Mouse (Mus musculus): ENCODE data around the gene Kcnab3.

The Kcnab3 gene

DNA sequence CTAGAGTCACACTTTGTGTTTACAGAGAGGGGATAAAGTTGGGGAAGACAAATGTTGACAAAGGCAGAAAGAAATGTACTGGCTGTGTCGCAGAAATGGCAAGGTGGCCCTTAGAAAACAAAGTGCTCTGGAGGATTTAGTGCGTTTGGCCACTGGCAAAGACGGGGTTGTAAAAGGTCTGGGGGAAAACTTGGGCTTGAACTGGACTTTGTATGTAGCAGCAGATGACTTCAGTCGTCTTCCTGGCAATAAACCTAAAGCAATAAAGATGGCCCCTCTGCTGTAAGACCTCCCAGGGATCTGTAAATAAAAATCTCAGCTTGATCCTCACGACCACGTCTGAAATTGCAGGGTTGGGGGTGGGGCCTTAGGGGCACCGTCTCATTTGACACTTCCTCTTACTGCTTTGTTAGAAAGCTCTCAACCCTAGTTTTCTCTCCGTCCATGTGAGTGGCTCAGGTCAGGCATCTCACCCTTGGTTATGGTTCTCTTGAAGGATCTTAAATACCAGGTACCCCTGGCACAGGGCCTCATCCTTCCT lies 6.7 kb downstream of the Kcnab3 start:
- peak; percentile 11 for DNase-seq (ENCODE audit: low spot score)

DNA sequence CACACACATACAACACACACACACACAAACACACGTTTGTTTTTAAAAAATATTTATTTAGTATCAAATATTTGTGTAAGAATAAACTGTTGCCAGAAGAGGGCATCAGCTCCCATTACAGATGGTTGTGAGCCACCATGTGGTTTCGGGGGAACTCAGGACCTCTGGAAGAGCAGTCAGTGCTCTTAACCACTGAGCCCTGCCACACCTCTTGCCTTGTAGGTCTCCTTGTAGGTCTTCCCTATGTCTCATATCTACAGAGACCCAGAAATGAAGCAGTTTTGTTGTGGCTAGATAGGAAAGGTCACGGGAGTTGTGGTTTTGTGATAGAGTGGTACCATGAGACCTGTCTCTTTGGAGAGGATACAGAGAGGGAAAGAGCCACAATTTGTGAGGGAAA lies 7.9 kb downstream of the Kcnab3 start:
- DNase-seq (ENCODE audit: low spot score) = no peak

DNA sequence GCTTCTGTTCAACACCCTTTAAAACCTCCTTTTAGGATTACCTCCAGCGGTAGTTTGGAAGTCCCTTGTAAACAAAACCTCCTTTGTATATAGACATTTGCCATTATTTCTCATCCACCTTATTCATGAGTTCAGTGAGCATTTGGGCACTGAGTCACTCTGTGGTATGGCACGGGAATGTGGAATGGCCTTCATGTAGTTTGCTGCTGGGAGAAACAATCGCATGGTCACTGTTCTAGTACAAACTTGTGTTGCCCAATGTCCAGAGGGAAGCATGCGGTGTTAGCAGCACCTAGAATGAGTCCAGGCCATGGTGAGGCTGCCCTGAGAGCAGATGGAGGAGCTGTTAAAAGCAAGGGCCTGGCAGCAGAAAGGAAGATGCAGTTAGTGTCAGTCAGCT lies 8.7 kb downstream of the Kcnab3 start:
- DNase-seq (ENCODE audit: low spot score) = no peak

DNA sequence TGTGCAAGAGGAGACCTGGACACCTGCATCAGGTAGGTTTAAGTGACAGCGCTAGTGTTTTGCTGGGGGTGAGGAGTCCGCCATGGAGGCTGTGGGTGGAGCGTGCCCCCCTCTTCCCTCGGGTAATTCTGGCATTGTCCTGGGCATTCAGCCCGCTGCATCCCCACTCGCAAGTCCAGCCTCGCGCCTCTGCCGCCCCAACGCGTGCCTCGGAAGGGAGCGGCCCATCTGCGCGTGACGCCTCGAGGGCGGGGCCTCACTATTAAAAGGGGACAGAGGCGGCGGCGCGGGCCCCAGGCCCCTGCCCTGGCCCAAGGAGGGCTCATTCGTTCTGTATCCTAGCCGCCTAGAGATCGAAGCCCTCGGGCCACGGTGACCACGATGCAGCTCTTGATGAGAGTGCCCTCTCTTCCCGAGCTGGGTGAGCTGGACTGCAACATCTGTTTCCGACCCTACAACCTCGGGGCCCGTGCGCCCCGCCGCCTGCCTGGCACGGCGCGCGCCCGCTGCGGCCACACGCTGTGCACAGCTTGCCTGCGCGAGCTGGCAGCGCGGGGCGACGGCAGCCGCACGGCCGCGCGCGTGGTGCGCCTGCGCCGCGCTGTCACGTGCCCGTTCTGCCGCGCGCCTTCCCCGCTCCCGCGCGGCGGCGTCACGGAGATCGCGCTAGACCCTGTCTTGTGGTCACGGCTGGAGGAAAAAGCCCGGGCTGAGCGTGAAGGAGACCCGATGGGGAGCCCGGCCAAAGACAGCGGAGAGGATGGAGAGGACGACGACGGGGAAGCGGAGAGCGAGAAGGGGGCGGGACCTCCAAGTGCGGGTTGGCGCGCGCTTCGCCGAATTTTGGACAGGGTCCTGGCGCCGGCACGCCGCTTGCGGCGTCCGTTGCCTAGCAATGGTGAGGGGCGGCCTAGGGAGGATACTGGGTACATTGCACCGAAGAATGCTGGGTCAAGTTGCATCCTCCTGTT lies 14.4 kb downstream of the Kcnab3 start, which contains the start of gene Rnf227:
Rnf227 (plus strand) TSS at position 301 of the 971 bp plus-strand sequence.
- peak; percentile 69 for DNase-seq (ENCODE audit: low spot score)

DNA sequence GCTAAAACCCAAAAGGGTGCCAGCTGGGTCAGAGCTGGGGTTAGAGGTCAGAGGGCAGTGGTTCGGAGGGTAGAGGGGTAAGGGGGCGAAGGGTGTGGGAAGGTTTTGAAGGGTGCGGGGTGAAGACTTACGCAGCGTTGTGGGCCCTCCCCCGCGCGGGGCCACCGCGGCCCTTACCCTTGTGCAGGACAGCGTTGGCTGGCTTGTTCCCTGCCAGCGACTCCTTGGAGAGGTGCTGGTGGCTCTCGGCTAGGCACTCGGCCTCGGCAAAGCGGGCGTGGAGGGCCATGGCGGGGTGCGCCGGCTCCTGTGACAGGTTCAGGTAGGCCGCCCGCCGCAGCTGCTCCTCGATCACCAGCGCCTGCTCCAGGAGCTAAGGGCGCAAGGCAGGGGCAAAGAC lies 20.4 kb downstream of the Kcnab3 start:
- DNase-seq (ENCODE audit: low spot score) = no peak

DNA sequence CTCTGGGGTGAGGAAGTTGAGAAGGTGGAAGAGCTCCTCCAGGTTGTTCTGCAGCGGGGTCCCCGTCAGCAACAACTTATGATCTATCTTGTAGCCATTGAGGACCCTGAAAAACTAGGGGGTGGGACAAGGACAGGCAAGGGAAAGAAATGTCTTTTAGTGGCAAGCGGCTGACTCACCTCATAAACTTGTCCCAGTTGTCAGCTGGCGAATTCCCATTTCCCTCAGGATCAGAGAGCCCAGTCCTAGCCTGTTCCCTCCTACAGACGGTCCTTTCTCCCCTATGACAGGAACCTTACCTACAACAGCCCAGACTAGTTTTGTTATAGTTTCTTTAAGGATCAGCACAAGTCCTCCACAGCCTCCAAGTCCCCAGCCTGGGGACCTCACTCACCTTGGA lies 30.5 kb downstream of the Kcnab3 start:
- DNase-seq (ENCODE audit: low spot score) = no peak

DNA sequence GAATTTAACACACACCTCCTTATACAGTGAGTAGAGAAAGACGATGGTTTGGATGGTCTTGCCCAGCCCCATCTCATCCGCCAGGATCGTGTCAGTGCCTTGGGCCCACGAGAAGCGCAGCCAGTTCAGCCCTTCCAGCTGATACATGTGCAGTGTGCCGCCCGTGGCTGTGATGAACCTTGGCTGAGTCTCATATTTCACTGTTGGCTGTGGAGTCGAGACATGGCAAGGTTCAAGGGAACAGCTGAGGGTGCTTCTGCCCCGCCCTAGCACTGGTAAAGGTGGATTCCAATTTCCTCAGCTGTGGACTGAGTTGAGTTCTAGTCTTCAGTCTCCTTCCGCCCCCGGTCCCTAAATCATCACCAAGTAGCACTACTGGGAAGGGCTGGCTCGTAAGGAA lies 31.6 kb downstream of the Kcnab3 start:
- no peak for DNase-seq (ENCODE audit: low spot score)

DNA sequence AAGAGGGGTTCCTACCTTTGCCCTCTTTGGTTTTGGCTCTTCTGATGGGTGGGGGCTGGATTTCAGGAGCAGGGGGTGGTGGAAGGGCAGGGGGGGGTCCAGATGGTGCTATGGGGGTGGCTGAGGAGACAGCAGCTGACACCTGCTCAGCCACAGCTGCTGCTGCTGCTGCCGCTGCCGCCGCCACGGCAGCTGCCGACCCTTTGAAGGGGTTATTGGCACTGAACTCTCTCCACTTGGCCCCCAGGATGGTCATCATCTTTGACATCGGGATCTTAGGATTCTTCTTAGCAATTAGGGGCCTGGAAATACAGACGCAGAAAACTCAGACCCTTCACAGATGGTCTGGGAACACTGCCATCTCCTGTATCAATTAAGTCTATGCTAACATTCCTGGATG lies 36.0 kb downstream of the Kcnab3 start:
- DNase-seq (ENCODE audit: low spot score) = no peak

DNA sequence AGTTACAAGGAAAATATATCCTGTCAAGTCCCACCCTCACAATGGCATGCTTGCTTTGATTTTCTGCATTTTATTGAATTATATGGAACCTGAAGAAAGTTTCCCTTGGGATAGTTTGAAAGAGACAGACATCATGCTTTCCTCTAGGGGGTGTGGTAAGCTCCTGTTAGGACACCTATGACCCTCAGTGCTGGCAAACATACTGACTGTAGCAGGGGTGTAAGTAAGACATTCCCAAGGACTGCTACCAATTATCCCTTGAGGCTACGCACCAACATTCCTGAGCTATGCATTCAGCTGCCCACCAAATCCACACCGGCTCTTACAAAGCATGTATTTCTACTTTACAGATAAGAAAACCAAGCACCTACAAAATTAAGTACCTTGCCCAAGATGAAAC lies 36.4 kb downstream of the Kcnab3 start:
- DNase-seq (ENCODE audit: low spot score) = no peak

DNA sequence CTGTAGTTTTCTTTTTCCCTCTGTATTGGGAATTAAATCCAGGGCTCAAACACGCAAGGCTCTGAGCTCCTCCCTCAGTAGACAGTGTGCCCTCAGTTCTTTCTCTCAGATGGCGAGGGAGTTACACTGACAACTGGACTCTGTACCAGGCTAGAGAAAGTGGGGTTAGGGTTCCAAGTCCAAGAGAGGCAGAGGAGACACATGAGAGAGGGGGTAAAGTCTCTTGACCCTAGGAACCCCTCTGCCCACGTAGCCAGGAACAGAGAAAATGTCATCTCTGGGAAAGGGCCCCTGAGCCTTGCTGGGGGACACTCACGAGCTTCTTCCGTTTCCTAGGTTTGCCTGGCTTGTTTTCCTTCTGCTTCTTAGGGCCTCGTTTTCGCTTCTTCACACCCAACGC lies 38.3 kb downstream of the Kcnab3 start:
- peak; percentile 59 for DNase-seq (ENCODE audit: low spot score)

DNA sequence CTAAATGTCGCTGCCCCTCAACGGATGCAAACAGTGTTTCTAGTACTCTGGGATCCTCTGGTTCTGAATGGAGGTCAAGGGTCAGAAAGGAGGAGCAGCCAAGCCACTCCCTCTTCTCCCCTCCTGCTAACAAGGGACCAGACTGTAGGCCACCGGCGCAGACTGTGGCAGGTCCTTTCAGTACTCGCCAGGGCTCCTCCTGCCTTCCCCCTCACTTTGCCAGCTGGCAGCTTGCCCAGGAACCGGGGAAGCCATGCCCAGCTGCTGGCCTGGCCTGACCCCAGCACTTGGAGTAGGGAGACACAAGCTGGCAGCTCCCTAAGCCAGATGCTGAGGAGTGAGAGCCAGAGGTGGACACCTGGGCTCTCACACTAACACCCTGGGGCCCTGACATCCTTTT lies 38.9 kb downstream of the Kcnab3 start:
- peak; percentile 80 for DNase-seq (ENCODE audit: low spot score)

DNA sequence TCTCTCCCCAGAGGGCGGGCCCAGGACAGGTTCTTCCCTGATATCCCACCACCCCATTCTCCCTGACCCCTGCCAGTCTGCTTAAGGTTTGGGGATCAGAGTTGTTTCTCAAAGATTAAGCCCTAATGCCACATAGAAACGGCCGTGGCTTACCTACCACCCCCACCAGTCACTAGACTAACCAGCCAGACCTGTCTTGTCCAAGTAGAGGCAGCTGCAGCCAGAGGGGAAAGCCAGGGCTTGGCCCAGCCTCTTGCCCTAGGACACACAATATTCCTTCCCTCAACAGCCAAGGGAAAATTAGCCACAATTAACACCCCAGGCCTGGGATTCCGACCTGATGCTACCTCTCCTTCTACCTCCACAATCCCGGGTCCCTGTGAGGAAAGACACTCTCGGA lies 39.7 kb downstream of the Kcnab3 start:
- DNase-seq (ENCODE audit: low spot score) = no peak

DNA sequence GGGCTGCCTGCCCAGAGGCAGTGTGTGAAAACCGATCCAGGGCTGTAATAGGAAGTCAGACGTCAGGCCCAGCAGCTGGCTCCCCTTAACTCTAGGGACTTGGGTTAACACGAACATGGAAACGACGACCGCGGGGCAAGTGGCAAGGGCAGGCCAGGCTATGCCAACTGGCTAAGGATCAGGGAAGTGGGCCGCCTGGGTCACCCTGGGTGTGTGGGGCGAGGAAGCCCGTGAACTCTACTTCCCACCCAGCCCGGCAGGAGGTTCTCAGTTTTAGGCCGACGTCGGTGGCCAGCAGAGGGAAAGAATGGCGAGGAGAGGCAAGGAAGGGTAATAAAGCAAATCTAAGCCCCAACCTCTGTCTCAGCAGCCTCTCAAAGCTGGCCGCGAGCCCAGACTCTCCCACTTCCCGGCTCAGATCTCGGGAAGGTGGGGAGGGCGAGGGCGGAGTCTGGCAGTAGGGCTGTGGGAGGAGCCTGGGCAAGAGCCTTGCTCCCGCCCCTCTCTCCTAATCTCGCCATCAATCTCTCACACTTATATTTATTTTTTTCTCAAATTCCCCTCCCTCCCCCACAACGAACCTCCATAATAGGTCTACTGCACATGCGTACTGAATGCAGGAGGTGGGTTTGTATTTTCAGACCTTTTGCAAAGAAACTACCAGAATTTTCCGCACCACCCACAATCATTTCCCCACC lies 40.2 kb downstream of the Kcnab3 start:
- DNase-seq (ENCODE audit: low spot score) = peak; percentile 91

DNA sequence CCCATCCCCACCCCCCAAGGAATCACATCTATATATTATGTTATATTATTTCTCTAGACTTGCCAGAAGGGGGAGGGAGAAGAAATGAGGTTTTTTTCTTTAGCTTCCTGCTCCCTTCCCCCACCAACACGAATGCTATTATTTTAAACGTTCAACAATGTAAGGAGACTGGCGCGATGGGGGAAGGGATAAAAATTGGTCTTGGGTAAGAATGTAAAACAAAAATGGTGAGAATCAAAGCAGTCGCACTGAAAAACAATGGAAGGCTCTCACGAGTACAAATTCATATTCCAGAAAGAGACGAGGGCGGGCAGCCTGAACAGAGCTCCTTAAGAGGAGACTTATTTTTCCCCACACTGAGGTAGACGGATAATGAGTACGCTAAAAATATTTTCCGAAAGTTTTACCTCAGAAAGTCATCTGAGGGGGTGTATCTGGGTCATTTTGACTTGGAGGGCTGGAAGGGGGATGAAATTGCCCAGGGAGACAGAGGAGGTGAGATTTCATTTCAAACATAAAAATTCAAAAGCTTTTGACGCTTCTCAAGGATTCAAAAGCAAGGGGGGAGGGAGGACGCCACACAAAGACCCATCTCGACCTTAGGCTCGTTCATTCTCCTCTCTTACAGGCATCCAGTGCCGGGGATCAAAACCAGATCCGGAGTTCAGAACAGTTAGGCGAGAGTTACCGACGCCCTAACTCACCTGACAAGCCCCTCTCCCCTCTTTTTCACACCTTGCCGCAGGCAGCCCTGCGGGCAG lies 41.0 kb downstream of the Kcnab3 start:
- DNase-seq (ENCODE audit: low spot score) = no peak

DNA sequence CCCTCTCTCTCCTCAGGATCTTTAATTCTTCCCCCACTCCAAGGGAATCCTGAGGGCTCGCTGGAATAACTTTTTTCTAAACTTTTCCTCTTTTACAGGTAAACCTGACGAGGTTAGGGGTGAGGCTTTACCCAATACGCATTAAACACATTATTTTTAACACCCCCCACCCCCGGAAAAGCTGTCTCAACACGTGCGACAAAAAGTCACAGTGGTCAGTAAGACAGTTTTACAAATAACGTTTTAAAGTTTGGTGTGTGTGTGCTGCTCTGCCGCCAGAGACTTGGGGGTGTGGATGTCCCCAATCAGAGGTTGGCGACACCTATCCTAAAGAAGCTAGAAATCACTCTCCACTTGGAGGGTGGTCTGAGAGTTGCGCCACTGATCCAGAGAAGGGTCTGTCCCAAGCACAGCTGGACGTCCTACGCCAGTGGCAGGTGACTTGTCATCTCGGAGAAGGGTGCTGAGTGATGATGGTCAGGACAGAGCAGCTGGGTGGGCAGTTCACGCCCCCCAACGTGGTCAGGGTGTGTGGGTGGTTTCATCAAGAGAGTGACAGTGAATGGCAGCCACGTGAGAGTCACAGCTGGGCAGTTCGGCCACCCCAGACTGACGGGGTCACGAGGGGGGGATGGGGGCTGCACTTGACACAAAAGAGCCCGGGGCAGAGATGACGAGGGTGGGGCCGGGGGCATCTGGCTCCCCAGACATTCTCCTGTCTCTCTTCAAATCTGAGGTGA lies 41.7 kb downstream of the Kcnab3 start:
- peak; percentile 64 for DNase-seq (ENCODE audit: low spot score)

DNA sequence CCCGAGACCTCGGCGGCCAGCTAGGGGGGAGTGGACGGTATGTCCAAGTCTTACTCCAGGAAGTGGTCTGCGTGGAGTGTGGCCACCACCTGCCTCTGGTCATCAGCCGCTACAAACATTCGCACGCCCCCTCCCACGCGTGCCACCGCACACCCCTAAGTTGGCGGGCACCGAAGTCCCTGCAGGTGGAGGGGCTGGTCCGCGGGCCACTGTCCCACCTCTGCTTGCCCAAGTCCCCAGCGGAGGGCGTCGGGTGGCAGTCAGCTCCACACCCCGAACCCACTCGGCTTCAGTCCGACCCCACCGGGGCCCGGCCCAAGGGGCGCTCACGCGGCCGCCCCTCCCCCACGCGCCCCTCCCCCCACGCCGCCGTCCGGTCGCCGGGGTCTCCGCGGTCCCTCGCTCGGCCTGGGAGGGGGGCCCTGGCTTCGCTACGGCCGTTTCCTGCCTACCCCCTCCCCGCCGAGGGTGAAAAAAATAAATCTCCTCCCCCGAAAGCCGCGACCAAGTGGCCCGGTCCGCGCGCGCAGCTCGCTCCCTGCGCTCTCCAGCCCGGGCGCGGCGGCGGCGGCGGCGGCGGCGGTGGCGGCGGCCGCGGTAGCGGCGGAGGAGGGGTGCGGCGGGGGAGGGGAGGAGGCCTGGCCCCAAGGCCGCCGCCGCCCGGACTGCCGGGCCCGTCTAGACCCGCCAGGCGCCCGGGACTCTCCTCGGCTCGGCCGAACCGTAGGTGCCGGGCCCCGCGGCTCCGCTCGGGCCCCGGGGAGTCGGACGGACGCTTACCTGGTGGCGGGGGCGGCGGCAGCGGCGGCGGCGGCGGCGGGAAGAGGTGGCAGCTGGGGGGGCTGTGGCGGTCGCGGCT lies 42.5 kb downstream of the Kcnab3 start:
- DNase-seq (ENCODE audit: low spot score) = peak; percentile 58

DNA sequence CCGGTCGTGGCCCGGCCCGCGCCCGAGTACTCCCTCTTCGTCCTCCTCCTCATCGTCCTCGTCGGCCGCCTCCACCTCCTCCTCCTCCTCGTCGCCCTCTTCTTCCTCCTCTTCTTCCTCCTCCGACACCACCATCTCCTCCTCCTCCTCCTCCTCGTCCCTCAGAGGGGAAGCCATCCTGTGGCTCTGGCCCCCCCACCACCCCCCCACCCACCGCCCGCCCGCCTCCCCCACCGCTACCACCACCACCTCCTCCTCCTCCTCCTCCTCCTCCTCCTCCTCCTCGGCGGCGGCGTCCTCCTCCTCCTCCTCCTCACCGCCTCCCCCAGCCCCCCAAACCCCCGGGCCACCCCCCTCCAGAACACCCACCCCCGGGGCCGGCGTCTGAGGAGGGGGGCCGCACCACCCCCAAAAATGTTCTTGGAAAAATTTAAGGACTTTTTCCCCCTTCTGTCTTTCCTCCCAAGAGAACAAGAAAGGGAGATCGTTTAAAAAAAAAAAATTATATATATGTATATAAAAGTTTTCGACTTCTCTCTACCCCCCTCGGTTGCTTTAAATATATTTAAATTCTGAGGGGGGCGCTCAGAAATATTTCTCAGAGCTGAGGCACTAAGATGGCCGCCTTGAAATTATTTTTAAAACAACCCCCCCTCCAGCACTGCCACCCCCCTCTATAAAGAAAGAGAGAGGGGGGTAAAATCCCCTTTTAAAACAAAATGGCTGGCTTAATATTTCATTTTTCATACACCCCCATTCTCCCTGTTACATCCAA lies 43.3 kb downstream of the Kcnab3 start, which contains the start of gene Chd3:
Chd3 (minus strand) TSS at position 192 of the 775 bp plus-strand sequence.
- DNase-seq (ENCODE audit: low spot score) = peak; percentile 47

DNA sequence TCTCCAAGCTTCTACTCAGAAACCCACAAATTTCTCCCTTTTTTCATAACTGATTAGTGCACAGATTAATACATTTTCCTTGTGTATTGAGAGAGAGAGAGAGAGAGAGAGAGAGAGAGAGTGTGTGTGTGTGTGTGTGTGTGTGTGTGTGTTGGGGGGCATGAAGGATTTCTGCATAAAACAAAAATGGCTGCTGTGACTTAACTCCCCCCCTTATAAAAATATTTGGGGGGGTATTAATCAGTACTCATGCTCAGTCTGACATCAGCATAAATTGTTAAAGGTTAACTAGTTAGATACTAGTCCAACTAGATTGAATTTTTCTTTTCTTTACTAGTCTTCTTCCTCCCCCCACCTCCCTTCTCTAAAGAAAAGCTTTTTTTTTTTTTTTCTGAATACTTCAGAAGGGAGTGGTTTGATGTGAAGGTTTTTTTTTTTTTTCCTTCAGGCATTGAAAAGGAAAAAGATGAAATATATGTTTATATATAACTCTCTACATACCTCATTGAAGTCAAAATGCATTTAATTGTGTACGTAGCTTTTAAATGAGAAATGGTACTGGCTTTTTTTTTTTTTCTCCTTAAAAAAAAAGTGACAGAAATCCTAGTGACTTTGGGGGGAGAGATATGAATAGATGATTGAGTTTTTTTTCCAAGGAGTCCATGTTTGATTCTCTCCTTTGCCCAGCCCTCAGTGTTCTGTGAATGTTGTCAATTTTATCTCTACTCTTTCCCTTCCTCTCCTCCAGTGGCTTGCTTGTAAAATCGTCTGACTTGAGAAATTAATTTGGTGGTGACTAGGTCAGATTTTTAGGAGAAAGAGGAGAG lies 44.1 kb downstream of the Kcnab3 start:
- DNase-seq (ENCODE audit: low spot score) = no peak

DNA sequence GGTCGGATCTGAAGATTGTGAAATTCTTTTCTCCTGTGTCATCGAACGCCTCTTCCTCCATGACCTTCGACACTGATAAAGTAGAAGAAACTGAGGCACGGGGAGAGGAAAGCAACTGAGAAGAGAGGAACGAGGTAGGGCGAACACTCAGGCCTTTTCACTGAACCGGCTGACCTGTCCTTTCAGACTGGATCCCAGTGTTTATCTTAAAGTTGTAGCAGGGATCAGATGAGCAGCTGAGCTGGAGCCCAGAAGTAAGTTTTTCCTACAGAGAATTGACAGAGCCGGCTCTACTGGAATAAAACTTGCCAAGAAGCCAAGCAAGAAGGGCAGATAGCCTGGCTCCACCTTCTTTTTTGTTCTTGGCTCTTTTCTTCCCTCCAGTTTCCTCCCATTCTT lies 44.8 kb downstream of the Kcnab3 start:
- DNase-seq (ENCODE audit: low spot score) = no peak
